Mouse (Mus musculus) embryonic stem cell, embryonic (primary cell): ENCODE data around the gene Abca5.

Experiments
- CTCF ChIA-PET, 4 experiments: fragments of 300-600 bp in 2 of 4; fragments of 350-600 bp in 2 of 4; sonication (Branson Sonifier 250); formaldehyde crosslinking; loops; one replicate each; lab custom pipeline; 2022; ENCODE audit warnings: inconsistent platforms in 2 of 4; lab: Charles Lee
- POLR2A ChIA-PET, 4 experiments: fragments of 300-600 bp in 2 of 4; fragments of 350-600 bp in 2 of 4; sonication (Branson Sonifier 250); formaldehyde crosslinking; loops; one replicate each; lab custom pipeline; 2022; ENCODE audit warnings: antibody characterized with exemption in 4 of 4, inconsistent platforms in 1 of 4; lab: Charles Lee

Abca5 gene

DNA sequence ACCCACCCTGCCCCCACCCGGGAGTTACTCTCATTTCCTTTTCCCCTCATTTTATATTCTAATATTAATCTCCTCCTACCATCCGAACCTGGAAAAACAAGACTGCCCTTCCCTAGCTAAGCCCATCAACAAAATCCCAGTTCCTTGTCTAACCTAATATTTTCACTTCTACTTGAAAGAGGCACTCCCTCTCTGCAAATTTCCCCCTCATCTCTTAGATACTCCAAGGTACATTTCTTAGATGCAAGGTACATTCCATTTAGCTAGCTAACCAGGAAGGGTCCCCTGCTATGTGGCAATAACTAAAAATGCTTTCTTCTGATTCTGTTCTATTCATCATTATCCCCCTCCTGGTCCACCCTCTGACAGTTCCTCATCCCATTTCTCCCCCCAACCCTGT is 10.7 kb upstream of the Abca5 start:
- CTCF ChIA-PET, result interaction anchor here in 1 of 4 experiments (0.7 kb wide), 1 partner anchor 925 kb away, joined by 10 read pairs; no protein-coding TSS in a partner anchor
- POLR2A ChIA-PET, result no interaction called here

DNA sequence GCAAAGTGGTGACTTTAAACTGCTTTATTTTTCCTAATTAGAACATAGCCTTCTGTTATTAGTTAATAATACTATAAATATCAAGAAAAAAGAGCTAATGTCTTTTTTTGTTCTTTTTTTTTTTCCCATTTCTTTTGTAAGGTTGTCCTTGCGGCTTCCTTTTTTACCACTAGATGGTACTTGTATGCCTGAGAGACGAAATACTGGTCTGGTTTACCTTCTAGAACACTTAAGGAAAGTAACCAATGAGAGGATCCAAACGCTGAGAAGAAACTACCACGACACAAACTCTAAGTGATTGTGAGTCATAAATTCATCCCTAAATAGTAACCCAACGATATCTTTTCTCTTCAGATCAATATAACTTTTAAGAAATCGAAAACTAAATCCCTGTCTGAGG is 10.3 kb upstream of the Abca5 start:
- CTCF ChIA-PET, result interaction anchor here in 1 of 4 experiments (0.7 kb wide), 1 partner anchor 926 kb away, joined by 10 read pairs; no protein-coding TSS in a partner anchor
- POLR2A ChIA-PET, result interaction anchor here in 2 of 4 experiments (0.6 to 0.8 kb wide), 2 partner anchors 109 to 688 kb away, joined by 3 read pairs; no protein-coding TSS in a partner anchor

DNA sequence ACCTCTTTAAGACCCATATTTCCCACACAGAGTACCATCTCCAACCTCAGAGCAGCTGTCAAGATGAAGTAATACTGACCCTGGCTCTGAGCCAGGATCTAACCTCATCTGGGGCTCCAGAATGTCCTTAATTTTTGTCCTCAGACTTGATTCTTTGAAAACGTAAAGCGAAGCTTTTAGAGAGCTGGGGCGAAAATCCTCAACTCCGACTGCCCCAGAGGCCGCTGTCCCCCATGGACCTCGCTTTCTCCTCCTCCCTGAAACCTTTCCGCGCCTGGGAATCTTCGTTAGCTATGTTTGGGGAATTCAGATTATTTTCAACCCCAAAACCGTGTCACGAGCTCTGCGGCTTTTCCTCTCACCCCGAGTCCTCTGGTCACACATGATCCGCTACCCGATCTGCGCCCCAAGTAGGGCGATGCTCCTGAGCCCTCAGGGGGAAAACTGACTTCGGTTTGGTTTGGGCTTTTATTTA is 665 bp downstream of the Abca5 start:
- POLR2A ChIA-PET, result interaction anchor here in 3 of 4 experiments (0.6 to 2.5 kb wide), 26 partner anchors 9 to 990 kb away, joined by 3 to 11 read pairs (median 4); partner anchors contain the start of genes Map2k6 (in 2 of the 3) and Wipi1 (in 1 of the 3)
- CTCF ChIA-PET, result interaction anchor here in 3 of 4 experiments (0.6 to 1.6 kb wide), 9 partner anchors 21 to 906 kb away, joined by 3 to 4 read pairs (median 4); no protein-coding TSS in a partner anchor

DNA sequence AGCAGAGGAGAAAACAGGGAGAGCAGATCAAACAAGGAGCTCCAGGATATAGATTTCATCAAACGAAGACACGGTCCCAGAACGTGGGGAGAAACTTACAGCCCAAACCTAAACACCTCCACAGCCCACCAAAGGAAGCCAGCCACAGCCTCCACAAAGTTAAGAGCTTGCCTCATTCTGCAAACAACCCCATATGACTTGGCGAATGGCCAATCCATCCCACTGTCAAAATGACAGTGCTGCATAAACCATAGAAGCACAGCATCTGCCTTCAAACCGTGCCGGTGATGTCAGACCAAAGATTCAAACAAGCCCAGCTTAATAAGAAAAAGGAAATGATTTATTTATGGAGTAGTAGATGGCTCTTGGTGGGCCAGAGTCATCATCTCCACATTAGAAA is 7.4 kb downstream of the Abca5 start:
- CTCF ChIA-PET, result no interaction called here
- POLR2A ChIA-PET, result no interaction called here

DNA sequence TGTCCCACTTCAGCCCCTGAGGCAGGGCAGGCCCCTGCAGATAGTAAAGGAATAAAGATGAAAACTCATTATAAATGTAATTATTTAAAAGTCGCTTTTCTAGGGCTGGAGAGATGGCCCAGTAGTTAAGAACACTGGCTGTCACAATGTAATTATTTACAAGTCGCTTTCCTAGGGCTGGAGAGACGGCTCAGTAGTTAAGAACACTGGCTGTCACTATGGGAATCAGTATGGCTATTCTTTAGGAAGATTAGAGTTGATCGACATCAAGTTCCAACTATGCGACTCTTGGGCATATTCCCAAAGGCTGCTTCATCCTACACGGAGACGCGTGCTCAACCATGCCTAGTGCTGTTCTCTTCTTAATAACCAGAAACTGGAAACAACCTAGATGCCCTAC is 15.2 kb downstream of the Abca5 start:
- CTCF ChIA-PET, result no interaction called here
- POLR2A ChIA-PET, result interaction anchor here in 1 of 4 experiments (0.5 kb wide), 1 partner anchor 1105 kb away, joined by 5 read pairs; no protein-coding TSS in a partner anchor

DNA sequence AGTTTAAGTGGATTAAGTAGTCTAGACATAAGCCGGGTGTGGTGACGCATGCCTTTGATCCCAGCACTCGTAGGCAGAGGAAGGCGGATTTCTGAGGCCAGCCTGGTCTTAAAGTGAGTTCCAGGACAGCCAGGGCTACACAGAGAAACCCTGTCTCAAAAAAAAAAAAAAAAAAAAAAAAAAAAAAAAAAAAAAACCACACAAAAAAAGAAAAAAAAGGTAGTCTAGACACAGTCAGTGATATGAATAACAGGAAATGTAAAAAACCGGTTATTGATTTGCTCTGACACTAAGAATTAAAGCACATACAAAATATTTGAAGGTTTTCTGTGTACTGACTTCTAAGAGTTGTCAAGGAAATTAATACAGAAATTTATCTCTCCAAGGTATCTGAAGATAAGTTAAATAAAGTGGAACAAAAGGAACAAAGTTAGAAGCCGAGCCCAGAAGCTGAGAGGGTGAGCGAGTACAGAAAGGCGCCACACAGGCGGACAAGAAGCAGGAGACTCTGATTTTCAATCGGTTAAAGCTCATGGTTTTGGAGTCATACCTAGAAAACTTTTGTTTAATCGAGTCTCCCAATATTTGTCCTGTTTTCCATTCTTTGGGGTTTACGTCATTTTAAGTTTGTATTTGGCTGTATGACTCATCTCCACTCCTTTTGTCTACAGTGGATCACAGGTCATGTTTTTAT is 30.9 kb downstream of the Abca5 start:
- ChIA-PET POLR2A (interaction anchor here in 1 of 4 experiments (0.5 to 2.5 kb wide), 2 partner anchors 31 to 556 kb away, joined by 3 to 5 read pairs; partner anchors contain the start of gene Abca5), CTCF (interaction anchor here in 1 of 4 experiments (0.6 kb wide), 1 partner anchor 1062 kb away, joined by 3 read pairs; no protein-coding TSS in a partner anchor)

DNA sequence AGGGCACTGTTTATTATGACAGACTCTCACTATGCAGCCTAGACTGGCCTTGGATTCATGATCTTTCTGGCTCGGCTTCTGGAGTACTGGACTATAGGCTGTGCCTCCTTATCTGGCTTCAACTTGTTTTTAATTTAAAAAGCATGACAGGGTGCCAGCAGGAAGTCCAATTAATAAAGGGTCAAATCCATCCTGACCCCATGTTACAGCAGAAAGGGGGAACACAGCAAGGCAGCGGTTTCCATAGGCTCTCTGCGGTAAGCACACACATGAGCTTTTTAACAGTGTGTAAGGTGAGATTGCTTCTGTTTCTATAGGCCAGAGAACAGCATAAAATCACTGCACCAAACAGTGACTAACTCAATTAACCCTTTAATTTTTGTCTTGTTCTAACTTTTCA is 34.1 kb downstream of the Abca5 start:
- CTCF ChIA-PET, result no interaction called here
- POLR2A ChIA-PET, result no interaction called here

DNA sequence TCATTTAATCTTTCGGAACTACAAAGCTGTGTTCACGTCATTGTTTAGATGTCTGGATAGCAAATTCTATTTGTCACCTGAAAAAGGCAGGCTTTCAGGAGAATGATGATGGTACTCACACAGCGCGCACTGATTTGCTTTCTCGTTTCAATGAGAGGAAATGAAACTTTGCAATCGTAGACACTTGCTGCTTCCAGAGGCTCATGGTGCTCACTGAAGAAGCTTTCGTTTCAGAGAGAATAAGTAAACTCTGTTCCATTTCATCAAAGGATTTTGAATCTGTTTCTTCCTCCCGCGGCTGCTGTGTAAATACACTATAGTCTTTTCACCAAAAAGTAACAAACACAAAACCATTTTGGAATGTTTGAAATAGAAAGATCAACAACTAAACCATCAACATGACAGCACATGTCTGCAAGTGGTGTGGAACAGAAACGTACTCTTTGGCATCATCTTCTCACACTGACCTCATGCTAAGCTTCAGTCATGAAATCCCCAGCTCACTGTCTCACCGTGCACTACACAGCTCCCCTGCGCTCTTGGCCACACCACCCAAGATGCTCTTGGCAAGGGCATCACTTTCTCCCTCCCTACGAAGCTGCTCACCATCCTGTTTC is 39.5 kb downstream of the Abca5 start:
- ChIA-PET CTCF (no interaction called here), POLR2A (interaction anchor here in 1 of 4 experiments (0.6 kb wide), 1 partner anchor 96 kb away, joined by 3 read pairs; no protein-coding TSS in a partner anchor)

DNA sequence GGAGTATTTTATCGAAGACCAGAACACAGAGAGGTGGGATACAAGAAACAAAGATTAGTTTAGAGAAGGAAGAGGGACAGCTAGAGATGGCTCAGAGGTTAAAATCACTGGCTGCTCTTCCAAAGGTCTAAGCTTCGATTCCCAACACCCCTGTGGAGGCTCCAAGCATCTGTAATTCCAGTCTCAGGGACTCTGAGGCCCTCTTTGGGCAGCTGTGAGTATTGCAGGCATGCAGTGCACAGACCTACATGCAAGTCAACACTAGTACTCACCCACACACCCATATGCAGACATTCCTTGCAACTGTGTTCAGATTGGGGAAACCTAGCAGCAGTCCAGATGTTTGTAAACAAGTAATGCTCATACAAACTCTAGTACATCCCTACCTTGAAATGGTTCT is 46.9 kb downstream of the Abca5 start:
- ChIA-PET POLR2A (interaction anchor here in 3 of 4 experiments (0.5 to 1.5 kb wide), 3 partner anchors 19 to 61 kb away, joined by 3 to 4 read pairs (median 4); partner anchors contain the start of gene Abca5 (in 1 of the 3)), CTCF (interaction anchor here in 3 of 4 experiments (0.5 to 2.7 kb wide), 8 partner anchors 8 to 439 kb away, joined by 3 to 9 read pairs (median 3); partner anchors contain the start of gene Abca5 (in 1 of the 3))

DNA sequence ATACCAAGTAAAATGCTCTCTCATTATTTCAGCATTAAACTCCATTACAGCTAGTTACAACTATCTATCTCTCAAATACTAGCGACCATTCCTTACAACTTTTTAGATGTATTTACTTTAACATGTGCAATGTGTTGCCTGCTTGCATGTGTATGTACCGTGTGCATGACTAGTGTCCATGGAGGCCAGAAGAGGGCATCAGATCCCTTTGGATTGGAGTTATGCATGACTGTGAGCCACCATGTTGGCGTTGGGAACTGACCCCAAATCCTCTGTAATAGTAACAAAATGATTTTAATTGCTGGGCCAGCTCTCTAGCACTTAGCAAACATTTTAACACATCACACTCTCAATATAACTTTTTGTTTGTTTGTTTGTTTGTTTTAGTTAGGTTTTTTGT is 49.1 kb downstream of the Abca5 start:
- ChIA-PET CTCF (interaction anchor here in 1 of 4 experiments (1.4 kb wide), 1 partner anchor 17 kb away, joined by 6 read pairs; no protein-coding TSS in a partner anchor), POLR2A (no interaction called here)

DNA sequence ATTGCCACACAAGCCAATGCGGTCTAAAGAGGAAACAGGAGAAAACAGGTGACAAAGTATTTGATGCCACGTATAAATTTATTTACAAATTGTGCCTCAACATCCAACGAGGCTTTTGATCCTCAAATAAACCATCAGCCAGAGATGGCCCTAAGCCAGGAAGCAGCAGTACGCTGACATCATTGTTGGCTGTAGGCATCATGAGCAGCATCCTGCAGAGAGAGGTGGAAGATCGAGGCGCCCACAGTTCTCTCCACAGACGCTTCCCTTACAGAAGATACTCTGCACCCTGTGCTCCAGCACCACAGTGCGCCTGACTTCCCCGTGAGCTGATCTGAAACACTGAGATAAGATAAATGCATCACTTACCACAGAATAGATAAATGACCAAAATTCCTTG is 49.8 kb downstream of the Abca5 start:
- POLR2A ChIA-PET, result no interaction called here
- CTCF ChIA-PET, result interaction anchor here in 1 of 4 experiments (1.4 kb wide), 1 partner anchor 16 kb away, joined by 6 read pairs; no protein-coding TSS in a partner anchor

DNA sequence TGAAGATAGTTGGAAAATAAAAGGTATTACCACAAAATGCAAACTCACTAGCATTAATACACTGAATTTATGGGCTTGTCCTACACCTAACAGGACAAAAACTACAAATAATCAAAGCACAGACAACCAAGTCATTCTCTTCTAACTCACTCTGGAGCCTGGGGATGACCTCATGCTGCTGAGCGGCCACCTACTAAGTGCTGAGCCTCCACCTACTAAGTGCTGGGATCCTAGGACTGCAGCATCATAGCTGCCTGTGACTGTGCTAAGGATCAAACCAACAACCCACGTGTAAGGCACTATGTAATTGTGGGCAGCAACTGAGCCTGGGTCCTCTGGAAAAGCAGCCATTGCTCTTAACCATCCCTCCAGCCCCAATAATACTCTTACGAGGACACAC is 51.2 kb downstream of the Abca5 start:
- ChIA-PET POLR2A (interaction anchor here in 1 of 4 experiments (0.6 kb wide), 1 partner anchor 426 kb away, joined by 6 read pairs; no protein-coding TSS in a partner anchor), CTCF (no interaction called here)

DNA sequence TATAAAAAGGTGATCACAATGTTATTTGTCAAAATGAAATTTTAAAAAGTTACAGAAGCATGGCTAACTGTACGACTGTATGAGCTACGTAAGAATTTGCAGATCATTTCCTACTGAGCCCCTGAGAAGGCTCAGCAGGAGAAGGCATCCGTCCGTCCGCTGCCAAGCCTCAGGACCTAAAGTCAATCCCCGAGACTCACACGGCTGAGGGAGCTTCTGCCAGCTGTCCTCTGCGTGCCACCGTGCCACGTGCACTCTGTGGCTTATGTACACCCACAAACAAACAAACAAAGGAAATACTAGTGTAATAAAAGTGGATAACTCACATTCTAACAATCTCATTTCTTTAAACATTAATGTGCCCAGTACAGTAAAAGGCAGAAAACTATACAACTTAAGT is 52.7 kb downstream of the Abca5 start:
- CTCF ChIA-PET, result interaction anchor here in 2 of 4 experiments (0.6 to 4.0 kb wide), 3 partner anchors 13 to 372 kb away, joined by 3 to 16 read pairs (median 6); no protein-coding TSS in a partner anchor
- POLR2A ChIA-PET, result interaction anchor here in 1 of 4 experiments (0.6 kb wide), 1 partner anchor 812 kb away, joined by 3 read pairs; the partner anchor contains the start of genes Arsg and Slc16a6

DNA sequence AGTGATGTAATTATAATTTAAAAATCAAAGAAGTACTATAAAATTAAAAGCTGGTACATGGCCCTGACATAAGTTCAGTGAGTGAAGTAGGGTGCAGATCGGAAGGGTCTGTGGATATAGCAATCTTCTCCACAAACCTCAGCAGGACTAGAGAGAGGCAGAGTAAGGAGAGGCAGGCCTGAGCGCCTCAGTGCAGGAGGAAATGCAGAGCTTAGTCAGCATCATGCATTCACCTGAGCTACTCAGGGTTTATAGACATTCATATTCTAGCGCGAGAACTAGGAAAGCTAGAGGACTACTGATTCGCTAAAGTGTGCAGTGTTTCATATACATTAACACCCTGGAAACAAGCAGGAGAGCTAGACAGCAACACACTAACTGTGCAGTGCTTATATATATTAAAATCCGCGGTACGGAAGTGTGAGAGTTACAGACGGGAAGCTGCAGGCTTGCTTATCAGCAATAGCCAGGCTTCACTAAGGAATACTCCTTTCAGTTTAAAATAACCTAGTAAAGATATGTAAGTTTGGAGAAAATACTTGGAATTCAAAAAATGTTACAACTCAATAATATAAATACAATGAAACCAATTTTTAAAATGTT is 53.2 kb downstream of the Abca5 start:
- CTCF ChIA-PET, result interaction anchor here in 2 of 4 experiments (0.6 to 4.0 kb wide), 3 partner anchors 12 to 372 kb away, joined by 3 to 16 read pairs (median 6); no protein-coding TSS in a partner anchor
- POLR2A ChIA-PET, result interaction anchor here in 1 of 4 experiments (0.6 kb wide), 1 partner anchor 811 kb away, joined by 3 read pairs; the partner anchor contains the start of genes Arsg and Slc16a6

DNA sequence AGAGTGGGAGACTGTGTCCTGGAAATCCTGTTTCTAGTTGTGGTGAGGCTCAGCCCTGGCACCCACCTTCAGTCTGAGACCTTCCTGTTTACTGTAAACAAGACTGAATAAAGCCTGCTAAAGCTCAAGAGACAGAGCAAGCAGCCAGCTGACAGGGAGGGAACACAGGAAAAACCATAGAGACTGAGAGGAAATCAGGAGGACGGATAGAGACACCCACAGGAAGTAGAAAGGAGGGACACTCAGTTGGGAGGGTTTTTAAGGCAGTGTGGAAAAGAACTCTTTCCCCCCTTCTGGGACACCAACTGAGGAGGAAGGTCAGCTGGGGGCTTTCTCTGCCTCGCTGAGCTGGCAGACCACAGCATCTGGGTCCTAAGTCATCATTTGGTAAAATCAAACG is 62.7 kb downstream of the Abca5 start:
- POLR2A ChIA-PET, result interaction anchor here in 1 of 4 experiments (0.7 kb wide), 1 partner anchor 50 kb away, joined by 3 read pairs; no protein-coding TSS in a partner anchor
- CTCF ChIA-PET, result interaction anchor here in 1 of 4 experiments (0.5 kb wide), 1 partner anchor 100 kb away, joined by 3 read pairs; no protein-coding TSS in a partner anchor

DNA sequence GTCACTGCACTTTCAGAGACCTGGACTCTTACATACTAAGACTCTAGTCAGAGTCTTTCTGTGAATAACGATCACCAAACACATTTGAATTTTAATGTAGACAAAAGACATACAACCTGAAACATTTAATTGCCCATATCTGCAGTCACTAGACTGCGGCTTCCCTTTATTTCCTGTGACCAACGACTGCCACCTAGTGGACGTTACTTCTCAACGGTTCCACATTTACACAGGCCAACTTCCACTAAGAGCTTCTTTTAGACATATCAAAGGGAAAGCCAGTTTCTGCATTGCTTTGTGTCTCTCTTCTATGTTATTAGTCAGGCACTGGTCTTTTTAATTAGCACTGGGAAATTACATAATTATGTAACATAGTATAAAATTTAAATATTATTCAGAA is 65.8 kb downstream of the Abca5 start:
- POLR2A ChIA-PET, result interaction anchor here in 2 of 4 experiments (0.6 to 1.5 kb wide), 4 partner anchors 10 to 885 kb away, joined by 3 to 4 read pairs (median 3); partner anchors contain the start of gene Abca5 (in 1 of the 2)
- CTCF ChIA-PET, result interaction anchor here (0.5 to 2.3 kb wide), 46 partner anchors 9 to 601 kb away, joined by 3 to 16 read pairs (median 4); partner anchors contain the start of genes Abca5 (in 1 of the 4), Abca6 (in 1 of the 4) and Fam20a (in 1 of the 4)

DNA sequence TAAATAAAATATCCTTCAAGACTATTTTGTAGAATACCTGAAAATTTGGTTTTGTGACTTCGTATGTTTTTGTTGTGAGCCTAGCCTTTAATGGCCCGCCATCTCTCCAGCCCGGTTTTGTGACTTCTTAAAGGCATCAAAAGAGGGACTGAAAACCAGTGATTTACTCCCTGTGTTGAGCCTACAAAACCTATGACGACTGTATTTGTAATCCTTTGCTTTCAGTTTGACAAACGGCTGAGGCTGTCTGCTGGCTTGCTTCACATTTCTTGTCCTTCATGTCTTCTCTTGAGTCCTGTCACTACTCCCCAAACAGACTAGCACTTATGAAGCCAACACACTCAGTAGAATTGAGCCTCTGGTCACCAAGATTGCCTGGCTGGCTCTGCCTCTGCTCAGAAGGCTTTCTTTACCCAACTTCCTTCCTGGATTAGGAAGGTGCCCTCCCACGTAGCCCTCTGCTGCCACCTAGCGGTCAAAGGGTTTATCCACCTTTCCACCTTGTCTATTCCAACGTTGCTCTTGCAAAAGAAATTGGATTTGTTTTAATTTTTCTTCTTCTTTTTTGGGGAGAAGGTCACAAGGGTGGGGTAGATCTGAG is 69.2 kb downstream of the Abca5 start:
- ChIA-PET CTCF (no interaction called here), POLR2A (no interaction called here)
